Mouse (Mus musculus): ENCODE measurements around the gene Trpm7.
"Not testable (repeated sequence)": the region's sequence is repeated elsewhere in the genome, so short reads cannot be mapped to it uniquely, and the experiment has no call there.

Gene Trpm7

GRCm38 (mm10) chr2:126875871-126876796 lies at the start of gene Trpm7:
Trpm7 (minus strand) TSS chr2:126876230.
- DNase-seq (ENCODE audit: low spot score in 2 of 2), result peak; percentile 90 to 92

GRCm38 (mm10) chr2:126920358-126921060 lies 44.5 kb upstream of the Trpm7 start:
- DNase-seq (ENCODE audit: low spot score in 2 of 2), result no peak

- DNase-seq (ENCODE audit: low spot score in 2 of 2), result no peak
These were observed 40.2 kb upstream of the Trpm7 start for GRCm38 (mm10) chr2:126916236-126916635.

GRCm38 (mm10) chr2:126914096-126914495 lies 38.1 kb upstream of the Trpm7 start:
- no peak for DNase-seq (ENCODE audit: low spot score in 2 of 2)

- no peak for DNase-seq (ENCODE audit: low spot score in 2 of 2)
These were observed 28.1 kb upstream of the Trpm7 start for GRCm38 (mm10) chr2:126904162-126904561.

- DNase-seq (ENCODE audit: low spot score in 2 of 2), result no peak
These were observed 21.5 kb upstream of the Trpm7 start for GRCm38 (mm10) chr2:126897511-126897910.

- DNase-seq (ENCODE audit: low spot score in 2 of 2), result no peak
These were observed 20.9 kb upstream of the Trpm7 start for GRCm38 (mm10) chr2:126896941-126897340.

GRCm38 (mm10) chr2:126894245-126894644 lies 18.2 kb upstream of the Trpm7 start:
- DNase-seq (ENCODE audit: low spot score in 2 of 2), result no peak

GRCm38 (mm10) chr2:126892316-126892715 lies 16.3 kb upstream of the Trpm7 start:
- DNase-seq (ENCODE audit: low spot score in 2 of 2), result no peak

- no peak for DNase-seq (ENCODE audit: low spot score in 2 of 2)
These were observed 15.7 kb upstream of the Trpm7 start for GRCm38 (mm10) chr2:126891743-126892142.

- DNase-seq (ENCODE audit: low spot score in 2 of 2), result no peak
These were observed 11.1 kb upstream of the Trpm7 start for GRCm38 (mm10) chr2:126887141-126887540.

GRCm38 (mm10) chr2:126885871-126886270 lies 9.8 kb upstream of the Trpm7 start:
- DNase-seq (ENCODE audit: low spot score in 2 of 2), result no peak

- DNase-seq (ENCODE audit: low spot score in 2 of 2), result not testable (repeated sequence)
These were observed 6.7 kb upstream of the Trpm7 start for GRCm38 (mm10) chr2:126882711-126883110.

GRCm38 (mm10) chr2:126877991-126878390 lies 2.0 kb upstream of the Trpm7 start:
- no peak for DNase-seq (ENCODE audit: low spot score in 2 of 2)

GRCm38 (mm10) chr2:126875516-126875835 lies 554 bp downstream of the Trpm7 start:
- peak in 1 of 2 experiments; percentile 22 for DNase-seq (ENCODE audit: low spot score in 2 of 2)

- no peak for DNase-seq (ENCODE audit: low spot score in 2 of 2)
These were observed 1.1 kb downstream of the Trpm7 start for GRCm38 (mm10) chr2:126874809-126875515.

- DNase-seq (ENCODE audit: low spot score in 2 of 2), result no peak
These were observed 9.7 kb downstream of the Trpm7 start for GRCm38 (mm10) chr2:126866301-126866700.

GRCm38 (mm10) chr2:126865501-126866199 lies 10.4 kb downstream of the Trpm7 start:
- no peak for DNase-seq (ENCODE audit: low spot score in 2 of 2)

- no peak for DNase-seq (ENCODE audit: low spot score in 2 of 2)
These were observed 11.0 kb downstream of the Trpm7 start for GRCm38 (mm10) chr2:126865026-126865425.

GRCm38 (mm10) chr2:126844751-126845150 lies 31.3 kb downstream of the Trpm7 start:
- DNase-seq (ENCODE audit: low spot score in 2 of 2), result no peak

- no peak for DNase-seq (ENCODE audit: low spot score in 2 of 2)
These were observed 37.2 kb downstream of the Trpm7 start for GRCm38 (mm10) chr2:126838848-126839247.

GRCm38 (mm10) chr2:126817414-126817813 lies 58.6 kb downstream of the Trpm7 start:
- no peak for DNase-seq (ENCODE audit: low spot score in 2 of 2)
